Mouse (Mus musculus) G1E (cell line): ENCODE measurements around the gene Poldip3.

Experiments used
- CTCF ChIP-seq: IDR thresholded peaks from 2 replicates; pipeline ENCODE4 v1.5.1; 2012; ENCODE audit warnings: low read depth, low read length, inconsistent platforms, mixed read lengths
- POLR2AphosphoS5 ChIP-seq: IDR thresholded peaks from 2 replicates; pipeline ENCODE4 v1.6.1; 2012; ENCODE audit warnings: low read depth, low read length, inconsistent platforms; ENCODE audit not compliant: insufficient replicate concordance
- TAL1 ChIP-seq: conservative IDR thresholded peaks from 2 replicates; pipeline ENCODE4 v1.6.1; 2012; ENCODE audit warnings: low read depth, low read length, inconsistent platforms, mixed read lengths

DNA sequence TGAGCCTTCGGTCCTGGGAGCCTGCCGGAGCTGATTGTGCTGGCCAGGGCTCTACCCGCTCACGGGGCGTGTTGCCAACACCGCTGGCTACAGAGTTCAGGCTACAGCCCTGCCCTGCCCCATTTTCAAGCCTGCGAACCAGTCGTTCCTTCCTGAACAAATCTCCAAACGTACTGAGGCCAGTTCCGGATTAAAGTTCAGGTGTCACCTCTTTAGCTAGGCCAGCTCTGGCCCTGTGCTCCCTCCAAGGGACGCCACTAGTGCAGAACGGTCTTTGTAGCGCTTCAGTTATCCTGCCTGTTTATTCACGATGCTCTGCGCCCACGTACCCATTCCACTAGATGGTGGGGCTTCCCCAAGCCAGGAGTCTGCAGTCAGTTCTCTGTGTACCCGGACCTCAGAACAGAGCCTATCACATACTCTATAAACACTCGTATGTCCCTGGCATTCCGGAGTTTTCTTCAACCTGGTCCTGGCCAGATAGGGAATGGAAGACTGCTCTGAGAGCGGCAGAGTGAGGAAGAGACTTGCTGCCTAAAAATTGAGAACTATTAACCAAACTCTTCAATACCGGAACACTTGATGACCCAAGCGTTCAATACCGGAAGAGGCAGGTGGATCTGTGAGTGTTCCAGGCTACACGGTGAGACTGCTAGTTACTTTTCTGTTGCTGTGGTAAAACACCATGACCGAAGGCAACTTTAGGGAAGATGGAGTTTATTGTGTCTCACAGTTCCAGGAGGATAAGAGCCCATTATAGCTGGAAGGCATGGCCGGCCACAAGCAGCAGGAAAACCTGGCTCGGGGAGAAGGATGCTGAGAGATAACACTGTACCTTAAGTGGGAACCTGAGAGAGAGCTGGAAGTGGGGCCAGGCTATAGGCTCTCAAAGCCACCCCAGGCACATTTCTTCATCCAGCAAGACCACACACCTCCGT, 23.6 kb upstream of the Poldip3 start, which contains the start of gene Cyb5r3:
- no peak for TF ChIP-seq CTCF
- TF ChIP-seq POLR2AphosphoS5: no peak
- TF ChIP-seq TAL1: no peak
